Mouse (Mus musculus): ENCODE measurements around the gene Pam16. TPM values are rescaled to one million over a fixed set of nuclear protein-coding genes. Genes with fewer than 3 reads are reported as not detected.

Pam16 gene
- 96.4 and 104 TPM in 2 replicates for polyA plus RNA-seq (2016; fragmentation: Nextera tagmentation; extraction: Ambion mirVana)

DNA sequence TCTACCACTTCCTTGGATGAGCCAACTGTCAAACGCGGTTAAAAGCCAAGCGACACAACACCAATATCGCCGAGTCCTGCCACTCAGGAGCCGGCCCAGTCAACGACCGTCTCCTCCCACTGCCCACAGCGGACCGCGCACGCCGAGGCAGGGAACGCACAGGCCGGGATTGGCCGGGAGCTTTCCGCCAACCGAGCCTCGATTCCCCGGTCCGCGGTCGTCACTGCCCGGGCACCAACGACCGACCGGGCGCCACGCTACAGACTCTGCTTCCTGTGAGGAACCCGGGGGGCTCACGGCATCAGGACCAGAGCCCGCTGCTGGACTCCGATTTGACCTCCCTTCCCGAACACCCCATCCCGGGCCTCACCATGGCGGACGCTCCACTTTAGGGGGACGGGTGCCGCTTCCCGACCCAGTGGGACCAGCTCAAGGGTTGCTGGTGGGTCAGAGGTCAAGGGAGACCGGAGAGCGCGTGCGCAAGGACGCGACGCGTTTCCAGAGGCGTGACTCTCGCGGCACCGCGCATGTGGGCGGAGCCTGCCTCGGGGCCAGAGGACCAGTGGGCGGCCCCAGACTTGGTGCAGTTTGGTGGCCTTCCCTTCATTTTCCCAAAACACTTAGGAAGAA is at the start of gene Pam16:
Gene Pam16 (minus strand): TSS at position 508 of the 630 bp plus-strand sequence.
- Histone ChIP-seq H3K9me3 (no peaks in the 10 kb centered on the region), H3K4me1 (peaks cover 13% of the 10 kb centered on the region), H3K4me2 (replicated peaks) (peak within 1 kb of the TSS; percentile 68), H3K27ac (peak within 1 kb of the TSS; percentile 69), H3K27me3 (no peaks in the 10 kb centered on the region), H3K4me3 (peak within 1 kb of the TSS; percentile 66), H3K36me3 (peaks cover 9% of the 10 kb centered on the region), H3K9ac (peak within 1 kb of the TSS; percentile 79)
- ATAC-seq (ENCODE audit: insufficient number of reproducible peaks, insufficient read depth, low FRiP score, low TSS enrichment): peak; percentile 76
- under 1% methylated on average over 56 of the region's 56 CpGs for WGBS

DNA sequence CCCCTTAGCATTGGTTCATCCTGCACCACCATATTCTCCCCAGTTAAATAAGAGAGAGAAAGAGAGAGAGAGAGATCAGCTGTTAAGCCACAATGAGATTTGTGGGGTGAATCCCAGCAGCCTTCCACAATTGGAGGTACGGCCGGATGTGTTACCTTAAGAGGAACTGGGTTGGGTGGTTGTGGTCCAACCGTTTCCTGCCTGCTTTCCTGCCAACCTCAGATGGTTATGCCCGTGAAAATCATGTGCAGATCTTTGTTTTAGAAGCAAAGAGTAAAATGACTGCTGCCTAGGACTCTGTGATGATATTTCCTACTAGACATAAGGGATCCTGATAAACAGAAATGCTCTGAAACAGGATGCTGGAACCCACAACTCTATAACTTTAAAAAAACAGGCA is 49.3 kb upstream of the Pam16 start:
- Histone ChIP-seq H3K4me1 (peaks cover 9% of the 10 kb centered on the region), H3K27me3 (no peaks in the 10 kb centered on the region), H3K27ac (no peak overlapping the region), H3K9me3 (no peaks in the 10 kb centered on the region), H3K9ac (no peak overlapping the region), H3K4me3 (no peak overlapping the region), H3K36me3 (peaks cover 32% of the 10 kb centered on the region), H3K4me2 (replicated peaks) (no peak overlapping the region)
- WGBS: 88% methylated on average over 4 of the region's 4 CpGs
- no peak for ATAC-seq (ENCODE audit: insufficient number of reproducible peaks, insufficient read depth, low FRiP score, low TSS enrichment)

DNA sequence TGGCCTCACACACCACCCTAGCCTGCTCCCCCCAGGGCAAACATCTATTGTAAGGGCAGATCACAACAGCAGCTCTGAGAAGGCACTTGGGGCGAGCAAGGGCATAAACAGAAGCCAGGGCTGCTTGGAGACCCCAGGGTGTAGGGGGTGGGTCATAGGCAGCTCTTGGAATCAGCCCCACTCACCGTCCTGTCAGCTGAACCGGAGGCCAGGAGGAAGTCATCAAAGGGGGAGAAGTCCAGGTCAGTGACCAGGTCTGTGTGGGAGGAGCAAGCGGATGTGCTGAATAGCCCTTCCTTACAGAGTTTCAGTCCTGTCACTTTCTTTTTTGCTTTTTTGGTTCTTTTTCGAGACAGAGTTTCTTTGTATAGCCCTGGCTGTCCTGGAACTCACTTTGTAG is 45.5 kb upstream of the Pam16 start:
- Histone ChIP-seq H3K9ac (no peak overlapping the region), H3K27ac (no peak overlapping the region), H3K4me3 (no peak overlapping the region), H3K36me3 (peaks cover 49% of the 10 kb centered on the region), H3K4me1 (0 out of 2 replicates have a peak, but pooled peaks cover 4% of the 10 kb centered on the region), H3K9me3 (no peaks in the 10 kb centered on the region), H3K27me3 (no peaks in the 10 kb centered on the region), H3K4me2 (replicated peaks) (no peak overlapping the region)
- 77% methylated on average over 5 of the region's 5 CpGs for WGBS
- no peak for ATAC-seq (ENCODE audit: insufficient number of reproducible peaks, insufficient read depth, low FRiP score, low TSS enrichment)

DNA sequence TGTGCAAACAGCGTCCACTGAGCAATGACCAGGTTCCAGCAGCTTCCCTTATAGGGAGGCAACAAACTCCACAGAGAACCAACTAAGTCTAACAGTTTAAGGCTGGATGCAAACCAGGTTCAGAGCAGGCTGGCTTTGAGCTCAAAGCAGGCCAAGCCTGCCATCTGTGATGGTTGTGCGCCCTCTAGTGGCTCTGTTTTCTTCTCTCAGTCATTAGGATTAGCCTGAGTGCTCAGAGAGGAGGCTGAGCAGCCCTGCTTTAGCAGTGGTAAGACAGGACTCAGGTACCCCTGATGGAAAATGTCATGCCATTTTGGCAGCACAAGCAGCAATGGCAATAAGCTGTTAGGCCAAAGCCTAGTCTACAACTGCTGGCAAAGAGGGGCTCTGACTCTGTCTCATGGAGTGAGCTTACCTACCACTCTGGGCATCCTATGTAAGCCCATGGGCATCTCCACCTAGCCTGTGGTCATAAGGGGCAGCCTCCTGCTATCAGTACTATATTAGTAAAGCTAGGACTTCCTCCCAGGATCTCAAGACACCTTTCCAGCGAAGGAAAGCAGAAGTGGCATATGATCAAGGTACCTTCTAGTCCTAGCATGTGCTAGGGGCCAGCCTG is 42.5 kb upstream of the Pam16 start:
- ATAC-seq (ENCODE audit: insufficient number of reproducible peaks, insufficient read depth, low FRiP score, low TSS enrichment): peak; percentile 82
- H3K27ac ChIP-seq: peak overlapping the region; percentile 55; the same call in 1 of the 2 replicates
- peaks cover 40% of the 10 kb centered on the region for H3K36me3 ChIP-seq
- no peak overlapping the region for H3K4me2 ChIP-seq (replicated peaks)
- H3K4me1 ChIP-seq: 0 out of 2 replicates have a peak, but pooled peaks cover 4% of the 10 kb centered on the region
- H3K9ac ChIP-seq: no peak overlapping the region
- H3K4me3 ChIP-seq: no peak overlapping the region
- WGBS: 25% methylated on average over 3 of the region's 3 CpGs
- no peaks in the 10 kb centered on the region for H3K9me3 ChIP-seq
- no peaks in the 10 kb centered on the region for H3K27me3 ChIP-seq

DNA sequence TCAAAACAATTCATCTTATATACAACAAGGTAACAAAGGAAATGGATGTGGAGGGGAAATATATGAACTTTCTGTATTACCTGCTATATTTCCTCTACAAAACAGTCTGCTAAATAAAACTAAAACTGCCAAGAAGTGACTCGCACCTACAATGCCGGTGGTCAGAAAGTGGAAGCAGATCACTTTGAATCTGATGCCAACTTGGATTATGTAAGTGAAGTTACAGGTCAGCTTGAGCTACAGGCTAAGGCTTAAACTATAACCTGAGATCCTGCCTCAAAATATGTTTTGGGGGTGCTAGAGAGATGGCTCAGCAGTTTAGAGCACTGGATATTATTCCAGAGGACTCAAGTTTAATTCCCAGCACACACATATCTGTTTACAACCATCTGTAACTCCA is 40.9 kb upstream of the Pam16 start:
- no peak overlapping the region for H3K27ac ChIP-seq
- H3K4me3 ChIP-seq: no peak overlapping the region
- 97% methylated on average over 2 of the region's 2 CpGs for WGBS
- ATAC-seq (ENCODE audit: insufficient number of reproducible peaks, insufficient read depth, low FRiP score, low TSS enrichment): no peak
- no peak overlapping the region for H3K9ac ChIP-seq
- H3K9me3 ChIP-seq: no peaks in the 10 kb centered on the region
- no peak overlapping the region for H3K4me2 ChIP-seq (replicated peaks)
- no peaks in the 10 kb centered on the region for H3K27me3 ChIP-seq
- 0 out of 2 replicates have a peak, but pooled peaks cover 4% of the 10 kb centered on the region for H3K4me1 ChIP-seq
- H3K36me3 ChIP-seq: peaks cover 39% of the 10 kb centered on the region

DNA sequence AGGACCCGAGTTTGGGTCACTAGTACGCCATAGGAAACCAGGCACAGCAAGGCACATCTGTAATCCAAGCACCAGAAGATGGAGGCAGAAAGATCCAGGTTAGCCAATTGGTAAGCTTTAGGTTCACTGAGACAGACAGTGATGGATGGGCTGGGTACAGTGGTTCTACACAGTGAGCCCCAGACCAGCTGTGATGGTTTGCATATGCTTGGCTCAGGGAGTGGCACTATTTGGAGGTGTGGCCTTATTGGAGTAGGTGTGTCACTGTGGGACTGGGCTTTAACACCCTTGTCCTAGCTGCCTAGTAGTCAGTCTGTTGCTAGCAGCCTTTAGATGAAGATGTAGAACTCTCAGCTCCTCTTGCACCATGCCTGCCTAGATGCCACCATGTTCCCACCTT is 39.0 kb upstream of the Pam16 start:
- no peak for ATAC-seq (ENCODE audit: insufficient number of reproducible peaks, insufficient read depth, low FRiP score, low TSS enrichment)
- Histone ChIP-seq H3K36me3 (peaks cover 28% of the 10 kb centered on the region), H3K4me3 (no peak overlapping the region), H3K9ac (no peak overlapping the region), H3K9me3 (no peaks in the 10 kb centered on the region), H3K27me3 (no peaks in the 10 kb centered on the region), H3K4me2 (replicated peaks) (no peak overlapping the region), H3K27ac (no peak overlapping the region), H3K4me1 (peaks cover 10% of the 10 kb centered on the region)
- 85% methylated on average over 2 of the region's 2 CpGs for WGBS

DNA sequence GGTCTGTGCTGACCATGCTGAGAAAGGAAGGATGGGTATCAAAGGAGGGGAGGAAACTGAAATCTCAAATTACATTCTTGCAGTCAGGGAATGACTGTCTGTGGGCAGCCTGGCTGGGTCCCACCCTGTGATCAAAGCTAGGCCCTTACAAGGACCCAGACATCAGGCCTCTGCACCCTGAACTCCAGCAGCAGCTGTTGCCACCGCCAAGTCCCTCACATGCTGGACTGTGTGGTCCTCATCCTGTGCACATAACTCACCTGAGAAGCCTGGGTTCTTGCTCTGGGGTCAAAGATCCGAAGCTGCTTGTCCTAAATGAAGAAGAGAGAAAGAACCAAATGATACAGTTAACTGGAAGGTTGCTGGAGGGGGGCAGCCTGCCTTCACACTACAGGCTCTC is 36.8 kb upstream of the Pam16 start:
- no peak overlapping the region for H3K9ac ChIP-seq
- 57% methylated on average over 2 of the region's 2 CpGs for WGBS
- H3K9me3 ChIP-seq: no peaks in the 10 kb centered on the region
- H3K4me3 ChIP-seq: no peak overlapping the region
- no peaks in the 10 kb centered on the region for H3K27me3 ChIP-seq
- no peak for ATAC-seq (ENCODE audit: insufficient number of reproducible peaks, insufficient read depth, low FRiP score, low TSS enrichment)
- 0 out of 2 replicates have a peak overlapping the region, but pooled peaks have one; percentile 17 for H3K27ac ChIP-seq
- no peak overlapping the region for H3K4me2 ChIP-seq (replicated peaks)
- H3K36me3 ChIP-seq: peaks cover 15% of the 10 kb centered on the region; the same call in 1 of the 2 replicates
- H3K4me1 ChIP-seq: peaks cover 24% of the 10 kb centered on the region

DNA sequence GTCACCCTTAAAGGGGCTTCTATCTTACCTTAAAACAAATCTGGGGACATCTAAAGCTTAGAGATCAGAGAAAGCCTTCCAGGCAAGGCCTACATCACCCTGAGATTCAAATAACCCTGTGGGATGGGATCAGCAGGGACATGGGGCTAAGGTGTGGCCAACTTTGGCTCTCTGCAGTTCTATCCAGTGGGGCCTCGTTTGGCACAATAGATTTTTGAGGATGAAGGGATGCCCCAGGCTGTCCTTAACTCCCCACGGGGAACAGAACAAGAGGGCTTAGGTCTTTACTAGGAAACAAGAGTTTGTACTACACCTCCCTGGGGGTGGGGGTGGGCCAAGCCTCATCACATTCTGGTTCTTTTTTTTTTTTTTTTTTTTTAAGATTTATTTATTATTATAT is 34.5 kb upstream of the Pam16 start:
- H3K4me1 ChIP-seq: peaks cover 45% of the 10 kb centered on the region
- H3K9ac ChIP-seq: peak overlapping the region; percentile 31; the same call in 1 of the 2 replicates
- H3K27ac ChIP-seq: peak overlapping the region; percentile 97
- H3K4me2 ChIP-seq (replicated peaks): peak overlapping the region; percentile 39
- H3K27me3 ChIP-seq: no peaks in the 10 kb centered on the region
- no peak overlapping the region for H3K4me3 ChIP-seq
- no peak for ATAC-seq (ENCODE audit: insufficient number of reproducible peaks, insufficient read depth, low FRiP score, low TSS enrichment)
- H3K36me3 ChIP-seq: peaks cover 14% of the 10 kb centered on the region
- WGBS: 10% methylated on average over 2 of the region's 2 CpGs
- H3K9me3 ChIP-seq: no peaks in the 10 kb centered on the region

DNA sequence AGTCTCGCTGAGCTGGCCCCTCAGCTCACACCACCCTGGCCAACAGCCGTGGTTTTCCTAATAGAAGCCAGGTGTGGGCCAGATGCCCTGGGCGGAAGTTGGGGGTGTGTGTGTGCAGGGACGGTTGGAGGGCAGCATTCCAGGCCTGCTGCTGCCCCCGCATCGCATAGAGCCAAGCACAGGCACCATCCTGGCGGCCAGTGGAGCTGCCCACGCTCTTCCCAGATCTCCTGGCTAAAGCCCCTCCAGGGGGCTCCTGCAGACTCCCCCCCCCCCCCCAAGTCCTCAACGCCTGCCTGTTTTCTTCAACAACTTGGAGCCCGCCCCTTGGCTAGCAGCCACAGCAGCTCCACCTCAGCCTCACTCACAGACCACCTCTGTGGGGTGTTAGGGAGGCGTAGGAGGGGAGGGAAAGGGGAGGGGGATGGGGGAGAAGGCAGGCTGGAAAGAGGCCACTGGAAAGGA is 34.0 kb upstream of the Pam16 start:
- ATAC-seq (ENCODE audit: insufficient number of reproducible peaks, insufficient read depth, low FRiP score, low TSS enrichment): peak; percentile 90
- Histone ChIP-seq H3K4me2 (replicated peaks) (peak overlapping the region; percentile 39), H3K9me3 (no peaks in the 10 kb centered on the region), H3K27ac (peak overlapping the region; percentile 97), H3K27me3 (no peaks in the 10 kb centered on the region), H3K4me1 (peaks cover 45% of the 10 kb centered on the region), H3K4me3 (no peak overlapping the region), H3K9ac (peak overlapping the region; percentile 31; the same call in 1 of the 2 replicates), H3K36me3 (peaks cover 12% of the 10 kb centered on the region)
- WGBS: 10% methylated on average over 11 of the region's 11 CpGs

DNA sequence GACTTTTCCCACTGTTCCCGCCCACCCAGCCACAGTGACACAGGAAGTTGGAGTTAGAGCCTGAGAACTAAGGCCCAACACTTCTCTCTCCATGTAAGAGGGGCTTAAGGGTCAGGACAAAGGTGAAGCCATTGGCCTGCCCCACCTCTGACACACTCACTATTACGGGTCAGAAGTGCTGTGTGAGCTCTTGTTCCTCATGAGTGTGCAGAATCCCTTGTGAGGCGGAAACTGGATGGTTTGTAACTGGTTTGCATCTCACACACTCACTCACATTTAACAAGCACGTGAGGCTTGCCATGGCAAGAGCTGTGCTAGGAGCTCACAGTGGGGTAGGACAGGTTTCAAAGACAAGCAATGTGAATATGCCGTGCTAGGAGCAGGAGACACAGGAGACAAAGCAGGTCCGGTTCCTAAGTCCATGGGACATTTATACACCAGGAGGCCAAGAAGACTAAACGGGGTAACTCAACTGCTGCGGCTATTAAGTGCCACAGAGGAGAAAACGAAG is 31.8 kb upstream of the Pam16 start:
- Histone ChIP-seq H3K9ac (no peak overlapping the region), H3K4me2 (replicated peaks) (no peak overlapping the region), H3K4me1 (peaks cover 63% of the 10 kb centered on the region), H3K4me3 (no peak overlapping the region), H3K27me3 (no peaks in the 10 kb centered on the region), H3K27ac (peak overlapping the region; percentile 84), H3K36me3 (peaks cover 9% of the 10 kb centered on the region), H3K9me3 (no peaks in the 10 kb centered on the region)
- 59% methylated on average over 9 of the region's 9 CpGs for WGBS
- no peak for ATAC-seq (ENCODE audit: insufficient number of reproducible peaks, insufficient read depth, low FRiP score, low TSS enrichment)

DNA sequence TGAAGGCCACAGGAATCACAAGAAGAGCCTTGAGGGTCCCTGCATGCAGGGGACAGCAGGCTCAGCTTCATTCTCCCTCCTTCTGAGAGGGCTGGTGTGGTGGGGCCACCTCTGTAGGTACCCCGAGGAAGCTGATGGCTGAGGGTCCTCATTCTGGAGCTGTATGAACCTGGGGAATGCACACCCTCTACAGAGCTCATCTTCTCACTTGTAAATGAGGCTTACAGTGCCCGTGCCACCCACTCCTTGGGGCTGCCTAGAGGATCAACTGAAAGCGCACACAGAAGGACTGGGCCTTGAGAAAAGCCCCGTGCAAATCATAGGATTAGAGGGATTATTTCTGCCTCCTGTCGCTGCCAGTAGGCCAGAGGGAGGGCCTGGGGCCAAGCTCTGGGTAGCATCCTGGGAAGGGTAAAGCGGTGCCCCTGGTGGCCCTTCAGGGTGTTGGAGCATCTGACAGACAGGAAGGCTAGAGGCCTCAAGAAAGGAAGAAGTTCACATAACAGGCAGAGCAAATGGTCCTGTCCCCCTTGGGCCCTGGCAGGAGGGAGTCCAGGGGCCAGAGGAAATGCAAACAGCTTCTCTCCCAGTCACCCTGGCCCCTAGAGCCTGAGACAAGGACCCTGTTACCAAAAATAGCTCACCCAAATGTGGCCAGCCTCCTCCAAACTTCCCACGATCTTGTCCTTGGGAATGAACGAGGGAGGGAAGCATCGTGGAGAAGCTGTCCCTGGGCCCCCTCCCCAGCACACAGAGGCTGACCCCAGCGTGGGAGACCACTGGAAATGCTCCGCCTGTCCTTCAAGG is 31.2 kb upstream of the Pam16 start:
- Histone ChIP-seq H3K4me2 (replicated peaks) (no peak overlapping the region), H3K27me3 (no peaks in the 10 kb centered on the region), H3K9ac (no peak overlapping the region), H3K36me3 (peaks cover 9% of the 10 kb centered on the region), H3K27ac (peak overlapping the region; percentile 84), H3K4me1 (peaks cover 70% of the 10 kb centered on the region), H3K4me3 (no peak overlapping the region), H3K9me3 (no peaks in the 10 kb centered on the region)
- 26% methylated on average over 11 of the region's 11 CpGs for WGBS
- no peak for ATAC-seq (ENCODE audit: insufficient number of reproducible peaks, insufficient read depth, low FRiP score, low TSS enrichment)
